Mouse (Mus musculus): ENCODE results near the gene Dcaf1. TPM values are rescaled to one million over a fixed set of nuclear protein-coding genes. Genes with fewer than 3 reads are reported as not detected.

Dcaf1 gene
- 4.3 and 4.5 TPM in 2 replicates for polyA plus RNA-seq (2015; fragmentation: Nextera tagmentation; extraction: Ambion mirVana)

GRCm38 (mm10) chr9:106821618-106822380 lies at the start of gene Dcaf1:
TSS of gene Dcaf1 (plus strand) at chr9:106821874.
- H3K4me1 ChIP-seq (replicated peaks; ENCODE audit: control insufficient read depth, insufficient read depth) = no peaks in the 10 kb centered on the region
- DNase-seq (ENCODE audit: low spot score) (peak; percentile 95), ATAC-seq (ENCODE audit: low FRiP score, low TSS enrichment) (peak; percentile 98)
- no peaks in the 10 kb centered on the region for H3K36me3 ChIP-seq (ENCODE audit: control insufficient read depth, insufficient read depth, low read length)
- H3K4me2 ChIP-seq (replicated peaks; ENCODE audit: low read depth) = peak within 1 kb of the TSS; percentile 61
- H3K4me3 ChIP-seq (ENCODE audit: low read depth, low read length) = peak within 1 kb of the TSS; percentile 98
- no peaks in the 10 kb centered on the region for H3K27me3 ChIP-seq (ENCODE audit: control insufficient read depth, insufficient read depth, low read length)
- under 1% methylated on average over 50 of the region's 71 CpGs for WGBS
- peak within 1 kb of the TSS; percentile 97 for H3K27ac ChIP-seq (replicated peaks)
- peak within 1 kb of the TSS; percentile 95 for H3K9ac ChIP-seq (ENCODE audit: low read length)
- TF ChIP-seq CTCF (IDR thresholded peaks at IDR 0.05; ENCODE audit: low read depth) (peak; percentile 46), EP300 (optimal IDR thresholded peaks at IDR 0.05) (no peak)
- H3K9me3 ChIP-seq (ENCODE audit: control insufficient read depth, low read length) = no peaks in the 10 kb centered on the region

- Histone ChIP-seq H3K4me2 (replicated peaks; ENCODE audit: low read depth) (no peak overlapping the region), H3K9me3 (ENCODE audit: control insufficient read depth, low read length) (no peaks in the 10 kb centered on the region), H3K4me3 (ENCODE audit: low read depth, low read length) (no peak overlapping the region), H3K27ac (replicated peaks) (no peak overlapping the region), H3K36me3 (ENCODE audit: control insufficient read depth, insufficient read depth, low read length) (no peaks in the 10 kb centered on the region), H3K9ac (ENCODE audit: low read length) (no peak overlapping the region), H3K27me3 (ENCODE audit: control insufficient read depth, insufficient read depth, low read length) (no peaks in the 10 kb centered on the region), H3K4me1 (replicated peaks; ENCODE audit: control insufficient read depth, insufficient read depth) (no peaks in the 10 kb centered on the region)
- no peak for TF ChIP-seq EP300 (optimal IDR thresholded peaks at IDR 0.05)
- no peak for TF ChIP-seq CTCF (IDR thresholded peaks at IDR 0.05; ENCODE audit: low read depth)
- ATAC-seq (ENCODE audit: low FRiP score, low TSS enrichment) (no peak), DNase-seq (ENCODE audit: low spot score) (no peak)
- 89% methylated on average over 1 of the region's 1 CpGs for WGBS
Observed at GRCm38 (mm10) chr9:106776116-106776515, 45.6 kb upstream of the Dcaf1 start.

- TF ChIP-seq CTCF (IDR thresholded peaks at IDR 0.05; ENCODE audit: low read depth) = no peak
- TF ChIP-seq EP300 (optimal IDR thresholded peaks at IDR 0.05) = no peak
- no peak overlapping the region for H3K4me2 ChIP-seq (replicated peaks; ENCODE audit: low read depth)
- 84% methylated on average over 3 of the region's 3 CpGs for WGBS
- H3K9ac ChIP-seq (ENCODE audit: low read length) = no peak overlapping the region
- H3K36me3 ChIP-seq (ENCODE audit: control insufficient read depth, insufficient read depth, low read length) = no peaks in the 10 kb centered on the region
- H3K27ac ChIP-seq (replicated peaks) = no peak overlapping the region
- no peak overlapping the region for H3K4me3 ChIP-seq (ENCODE audit: low read depth, low read length)
- no peaks in the 10 kb centered on the region for H3K4me1 ChIP-seq (replicated peaks; ENCODE audit: control insufficient read depth, insufficient read depth)
- ATAC-seq (ENCODE audit: low FRiP score, low TSS enrichment) (no peak), DNase-seq (ENCODE audit: low spot score) (no peak)
- H3K27me3 ChIP-seq (ENCODE audit: control insufficient read depth, insufficient read depth, low read length) = no peaks in the 10 kb centered on the region
- no peaks in the 10 kb centered on the region for H3K9me3 ChIP-seq (ENCODE audit: control insufficient read depth, low read length)
Observed at GRCm38 (mm10) chr9:106777423-106777822, 44.3 kb upstream of the Dcaf1 start.

DNA sequence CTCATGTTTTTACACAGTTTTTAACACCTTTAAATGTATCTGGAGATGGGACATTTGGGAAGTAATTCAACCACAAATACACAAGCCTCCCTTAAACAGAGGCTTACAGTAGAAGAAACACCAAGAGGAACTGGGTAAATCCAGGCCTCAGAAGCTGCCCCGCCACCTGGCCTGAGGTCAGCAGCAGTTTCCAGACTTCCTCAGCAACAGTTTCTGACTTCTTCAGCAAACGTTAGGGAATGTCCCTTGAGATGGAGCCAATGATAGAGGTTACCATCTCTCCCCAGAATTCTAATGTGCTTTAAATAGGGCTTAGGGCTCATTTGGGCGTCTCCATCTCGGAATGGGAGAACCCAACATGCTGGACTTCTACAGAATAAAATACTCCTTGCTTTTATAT lies 43.4 kb upstream of the Dcaf1 start:
- WGBS = 76% methylated on average over 4 of the region's 4 CpGs
- no peak overlapping the region for H3K27ac ChIP-seq (replicated peaks)
- no peaks in the 10 kb centered on the region for H3K4me1 ChIP-seq (replicated peaks; ENCODE audit: control insufficient read depth, insufficient read depth)
- H3K4me2 ChIP-seq (replicated peaks; ENCODE audit: low read depth) = no peak overlapping the region
- H3K36me3 ChIP-seq (ENCODE audit: control insufficient read depth, insufficient read depth, low read length) = no peaks in the 10 kb centered on the region
- H3K4me3 ChIP-seq (ENCODE audit: low read depth, low read length) = no peak overlapping the region
- DNase-seq (ENCODE audit: low spot score) (no peak), ATAC-seq (ENCODE audit: low FRiP score, low TSS enrichment) (no peak)
- no peak for TF ChIP-seq EP300 (optimal IDR thresholded peaks at IDR 0.05)
- no peak overlapping the region for H3K9ac ChIP-seq (ENCODE audit: low read length)
- no peaks in the 10 kb centered on the region for H3K27me3 ChIP-seq (ENCODE audit: control insufficient read depth, insufficient read depth, low read length)
- no peaks in the 10 kb centered on the region for H3K9me3 ChIP-seq (ENCODE audit: control insufficient read depth, low read length)

DNA sequence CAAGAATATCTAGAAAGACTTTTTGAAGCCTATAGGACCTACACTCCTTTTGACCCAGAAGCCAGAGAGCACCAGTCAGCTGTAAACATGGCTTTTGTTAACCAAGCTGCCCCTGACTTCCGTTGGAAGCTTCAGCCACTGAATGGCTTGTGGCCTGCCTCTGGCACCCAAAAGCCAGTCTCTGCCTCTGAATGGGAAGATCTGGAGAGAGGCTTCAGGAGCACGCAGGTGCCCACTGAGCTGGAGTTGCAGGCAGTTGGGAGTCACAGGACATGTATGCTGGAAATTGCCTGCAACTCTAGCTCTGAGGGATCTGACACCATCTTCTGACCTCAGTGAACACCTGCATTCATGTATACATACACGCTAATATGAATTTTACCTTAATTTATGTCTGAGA lies 41.6 kb upstream of the Dcaf1 start:
- Histone ChIP-seq H3K9ac (ENCODE audit: low read length) (no peak overlapping the region), H3K4me1 (replicated peaks; ENCODE audit: control insufficient read depth, insufficient read depth) (no peaks in the 10 kb centered on the region), H3K4me2 (replicated peaks; ENCODE audit: low read depth) (no peak overlapping the region), H3K36me3 (ENCODE audit: control insufficient read depth, insufficient read depth, low read length) (no peaks in the 10 kb centered on the region), H3K27ac (replicated peaks) (no peak overlapping the region), H3K27me3 (ENCODE audit: control insufficient read depth, insufficient read depth, low read length) (no peaks in the 10 kb centered on the region), H3K9me3 (ENCODE audit: control insufficient read depth, low read length) (no peaks in the 10 kb centered on the region), H3K4me3 (ENCODE audit: low read depth, low read length) (no peak overlapping the region)
- ATAC-seq (ENCODE audit: low FRiP score, low TSS enrichment) = no peak
- TF ChIP-seq CTCF (IDR thresholded peaks at IDR 0.05; ENCODE audit: low read depth) (no peak), EP300 (optimal IDR thresholded peaks at IDR 0.05) (no peak)
- no peak for DNase-seq (ENCODE audit: low spot score)
- 80% methylated on average over 3 of the region's 3 CpGs for WGBS

DNA sequence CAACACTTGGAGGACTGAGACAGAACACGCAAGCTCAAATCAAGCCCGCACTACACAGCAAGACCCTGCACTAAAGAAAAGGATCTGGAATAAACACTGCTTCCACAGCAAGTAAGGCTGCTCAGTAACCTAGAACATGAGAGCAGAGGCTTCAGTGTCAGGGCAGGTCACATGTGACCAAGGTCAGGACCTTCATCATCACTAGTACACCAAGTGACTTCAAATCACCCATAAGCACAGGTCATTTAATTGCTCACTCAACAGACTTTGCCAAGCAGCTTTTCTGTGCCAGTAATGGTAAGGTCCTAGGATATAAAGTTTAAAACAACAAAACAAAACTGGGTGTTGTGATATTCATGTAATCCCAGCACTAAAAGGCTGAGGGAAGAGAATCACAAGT lies 38.1 kb upstream of the Dcaf1 start:
- Histone ChIP-seq H3K27me3 (ENCODE audit: control insufficient read depth, insufficient read depth, low read length) (no peaks in the 10 kb centered on the region), H3K9ac (ENCODE audit: low read length) (no peak overlapping the region), H3K4me2 (replicated peaks; ENCODE audit: low read depth) (no peak overlapping the region), H3K4me3 (ENCODE audit: low read depth, low read length) (no peak overlapping the region), H3K9me3 (ENCODE audit: control insufficient read depth, low read length) (no peaks in the 10 kb centered on the region), H3K4me1 (replicated peaks; ENCODE audit: control insufficient read depth, insufficient read depth) (no peaks in the 10 kb centered on the region), H3K36me3 (ENCODE audit: control insufficient read depth, insufficient read depth, low read length) (no peaks in the 10 kb centered on the region), H3K27ac (replicated peaks) (no peak overlapping the region)
- no peak for TF ChIP-seq CTCF (IDR thresholded peaks at IDR 0.05; ENCODE audit: low read depth)
- no peak for TF ChIP-seq EP300 (optimal IDR thresholded peaks at IDR 0.05)
- no peak for DNase-seq (ENCODE audit: low spot score)
- 98% methylated on average over 2 of the region's 2 CpGs for WGBS
- ATAC-seq (ENCODE audit: low FRiP score, low TSS enrichment) = no peak
